Mouse (Mus musculus): ENCODE results near the gene Bub1.

DNA sequence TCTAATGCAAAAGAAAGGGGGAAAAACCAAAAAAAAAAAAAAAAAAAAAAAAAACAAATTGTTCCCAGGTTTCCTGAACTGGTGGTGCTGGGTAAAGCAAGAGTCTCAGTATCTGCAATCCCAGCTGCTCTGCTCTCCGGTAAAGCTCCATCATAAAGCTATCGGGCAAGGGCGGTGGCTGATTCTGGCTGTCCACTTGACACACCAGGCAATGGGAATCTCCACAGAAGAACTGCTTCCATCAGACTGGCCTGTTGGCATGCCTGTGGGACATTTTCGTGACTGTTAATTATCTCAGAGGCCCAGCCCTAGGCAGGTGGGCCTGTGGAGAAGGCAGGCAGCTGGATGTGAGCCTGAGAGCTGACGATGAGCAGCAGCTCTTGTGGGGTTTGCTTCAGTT is 53.2 kb downstream of the Bub1 start:
- no peak for TF ChIP-seq POLR2A (IDR thresholded peaks at IDR 0.05; ENCODE audit: borderline replicate concordance, insufficient read depth, low read length)
- TF ChIP-seq CTCF (IDR thresholded peaks at IDR 0.05; ENCODE audit: borderline replicate concordance, insufficient read depth, low read depth, low read length): no peak
